30 mouse cellular contexts compared by ENCODE assay signal in the genomic region with DNA sequence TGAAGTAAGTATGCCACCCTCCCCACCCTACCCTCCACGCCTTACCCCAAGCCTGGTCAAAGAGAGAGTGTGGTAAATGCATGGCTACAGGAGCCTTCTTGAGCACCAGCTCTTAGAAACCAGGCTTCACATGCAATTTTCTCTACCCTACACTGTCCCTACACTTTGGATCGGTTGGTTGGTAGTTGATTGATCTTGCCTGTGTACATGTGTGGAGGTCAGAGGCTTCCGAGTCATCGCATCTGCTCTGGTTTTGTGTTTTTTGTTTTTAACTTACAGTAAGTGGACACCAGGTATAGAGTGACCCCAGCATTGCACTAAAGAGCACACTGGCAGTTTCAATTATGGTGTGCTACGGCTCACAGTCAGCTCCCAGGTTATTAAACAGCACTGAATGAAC. TPM values are rescaled to one million over a fixed set of nuclear protein-coding genes. Genes with fewer than 3 reads are reported as not detected.
"Had no signal": no experiment of that assay in that cellular context is flagged by ENCODE, and none has a peak within 500 bp of the region (broad histone marks: within the 10 kb centered on the region; RNA-seq: fewer than 3 reads in every experiment).

No protein-coding gene starts in this region.

- H3K27me3 ChIP-seq: kidney, embryonic 15.5 days; limb, embryonic 12.5 days; limb, embryonic 15.5 days; lung, embryonic 15.5 days had no signal

- H3K36me3 ChIP-seq: kidney, embryonic 15.5 days; limb, embryonic 12.5 days; limb, embryonic 15.5 days; lung, embryonic 15.5 days; midbrain, embryonic 10.5 days; midbrain, embryonic 13.5 days; neural tube, embryonic 13.5 days had no signal

- H3K9me3 ChIP-seq: kidney, embryonic 15.5 days; limb, embryonic 12.5 days; limb, embryonic 15.5 days; lung, embryonic 15.5 days; megakaryocyte, embryonic 14.5 days; midbrain, embryonic 10.5 days; midbrain, embryonic 13.5 days; neural tube, embryonic 13.5 days had no signal

- DNase-seq: kidney, adult 11 months; kidney, adult 8-10 months; kidney, postnatal 10 days; kidney, postnatal 36 days; left cerebral cortex, postnatal 4 days; lung, adult 18-20 months; lung, postnatal 10 days; lung, postnatal 36 days; right cerebral cortex, adult 18-20 months; right cerebral cortex, postnatal 14 days; right cerebral cortex, postnatal 4 days; thymus, adult 2 months; thymus, postnatal 14 days; thymus, postnatal 4 days had no signal

- H3K4me2 ChIP-seq: kidney, embryonic 15.5 days; limb, embryonic 12.5 days; limb, embryonic 15.5 days; lung, embryonic 15.5 days; midbrain, embryonic 13.5 days; neural tube, embryonic 13.5 days had no signal

- H3K4me3 ChIP-seq: kidney, embryonic 15.5 days; limb, embryonic 12.5 days; limb, embryonic 15.5 days; lung, embryonic 15.5 days; megakaryocyte, embryonic 14.5 days; midbrain, embryonic 10.5 days; midbrain, embryonic 13.5 days; myocyte; neural tube, embryonic 13.5 days had no signal

- H3K9ac ChIP-seq: kidney, embryonic 15.5 days; limb, embryonic 12.5 days; limb, embryonic 15.5 days; liver, embryonic 14.5 days; lung, embryonic 15.5 days; midbrain, embryonic 13.5 days; neural tube, embryonic 13.5 days had no signal

- H3K27ac ChIP-seq: kidney, embryonic 15.5 days; limb, embryonic 12.5 days; limb, embryonic 15.5 days; liver, embryonic 14.5 days; lung, embryonic 15.5 days; midbrain, embryonic 10.5 days; midbrain, embryonic 13.5 days; neural tube, embryonic 13.5 days; stomach, postnatal 0 days had no signal

- ATAC-seq: midbrain, embryonic 13.5 days; midbrain, embryonic 16.5 days had no signal

RNA-seq across cellular contexts. Expression of a gene that starts 3.7 kb away (rescaled TPM):
- total RNA-seq: layer of hippocampus, postnatal 14 days; left cerebral cortex, adult 8-10 months; left cerebral cortex, postnatal 4 days; monocyte, adult 5-6 weeks; neutrophil, adult 5-6 weeks had no signal

RNA-seq across cellular contexts. Expression of a gene that starts 4.3 kb away (rescaled TPM):
- total RNA-seq: monocyte, adult 5-6 weeks; neutrophil, adult 5-6 weeks had no signal
- polyA plus RNA-seq: midbrain, embryonic 16.5 days; neural tube, embryonic 13.5 days had no signal

RNA-seq across cellular contexts. Expression of a gene that starts 55.6 kb away (rescaled TPM):
- total RNA-seq: monocyte, adult 5-6 weeks had no signal
- polyA plus RNA-seq: limb, embryonic 12.5 days; lung, embryonic 15.5 days; midbrain, embryonic 16.5 days; neural tube, embryonic 13.5 days had no signal
